Mouse (Mus musculus) CH12.LX (cell line): ENCODE results near the gene Cage1.

Source experiments
- CTCF ChIP-seq, 2 experiments: IDR thresholded peaks in 1 of 2; conservative IDR thresholded peaks in 1 of 2; 2 replicates each; pipeline ENCODE4 v1.5.1; 2011 to 2012; ENCODE audit warnings: low read depth in 2 of 2, low read length in 2 of 2, improper control_type of control experiment in 1 of 2, inconsistent platforms in 1 of 2, mild to moderate bottlenecking in 1 of 2, moderate library complexity in 1 of 2
- JUND ChIP-seq: conservative IDR thresholded peaks from 2 replicates; pipeline ENCODE4 v1.6.1; 2011; ENCODE audit warnings: low read depth, low read length, improper control_type of control experiment
- KAT2A ChIP-seq: IDR thresholded peaks from 2 replicates; pipeline ENCODE4 v1.6.1; 2012; ENCODE audit warnings: low read length, improper control_type of control experiment, inconsistent platforms; ENCODE audit not compliant: insufficient replicate concordance
- MAX ChIP-seq: IDR thresholded peaks from 2 replicates; pipeline ENCODE4 v1.6.1; 2011; ENCODE audit warnings: low read length, improper control_type of control experiment
- POLR2A ChIP-seq: IDR thresholded peaks from 2 replicates; pipeline ENCODE4 v1.6.1; 2011; ENCODE audit warnings: low read depth, mild to moderate bottlenecking, improper control_type of control experiment, low read length
- SIN3A ChIP-seq: IDR thresholded peaks from 2 replicates; pipeline ENCODE4 v1.6.1; 2012; ENCODE audit warnings: low read length, improper control_type of control experiment, inconsistent platforms
- USF1 ChIP-seq: IDR thresholded peaks from 2 replicates; pipeline ENCODE4 v1.6.1; 2014; ENCODE audit warnings: low read depth, mild to moderate bottlenecking, inconsistent platforms, low read length, improper control_type of control experiment
- ZMIZ1 ChIP-seq: IDR thresholded peaks from 2 replicates; pipeline ENCODE4 v1.6.1; 2012; ENCODE audit warnings: low read depth, mild to moderate bottlenecking, inconsistent platforms, low read length, improper control_type of control experiment
- ZNF384 ChIP-seq: IDR thresholded peaks from 2 replicates; pipeline ENCODE4 v1.6.1; 2012; ENCODE audit warnings: low read depth, low read length, improper control_type of control experiment, inconsistent platforms

GRCm38 (mm10) chr13:38062678-38063077 lies 25.8 kb upstream of the Cage1 start:
- TF ChIP-seq MAX, result no peak
- no peak for TF ChIP-seq SIN3A
- TF ChIP-seq USF1, result no peak
- TF ChIP-seq CTCF (conservative IDR thresholded peaks at IDR 0.05 in 1 of 2, IDR thresholded peaks at IDR 0.05 in 1 of 2; ENCODE audit: low read depth in 2 of 2, low read length in 2 of 2), result no peak
- TF ChIP-seq KAT2A, result no peak
- no peak for TF ChIP-seq JUND
- TF ChIP-seq POLR2A, result no peak
- TF ChIP-seq ZNF384, result no peak
- TF ChIP-seq ZMIZ1, result no peak
